Mouse (Mus musculus) testis, adult 2 months (tissue): ENCODE measurements around the gene Scg3.

Experiments used
- CTCF ChIP-seq: fragments of 200-500 bp; IDR thresholded peaks from 2 replicates; pipeline ENCODE4 v1.5.1; 2012; ENCODE audit warnings: low read depth, mild to moderate bottlenecking, inconsistent platforms, low read length, moderate library complexity; ENCODE audit not compliant: control insufficient read depth, insufficient read depth, insufficient replicate concordance
- POLR2A ChIP-seq: fragments of 200-500 bp; IDR thresholded peaks from 2 replicates; pipeline ENCODE4 v1.6.1; 2012; ENCODE audit warnings: low read depth, mild to moderate bottlenecking, inconsistent platforms, low read length, moderate library complexity; ENCODE audit not compliant: control insufficient read depth

DNA sequence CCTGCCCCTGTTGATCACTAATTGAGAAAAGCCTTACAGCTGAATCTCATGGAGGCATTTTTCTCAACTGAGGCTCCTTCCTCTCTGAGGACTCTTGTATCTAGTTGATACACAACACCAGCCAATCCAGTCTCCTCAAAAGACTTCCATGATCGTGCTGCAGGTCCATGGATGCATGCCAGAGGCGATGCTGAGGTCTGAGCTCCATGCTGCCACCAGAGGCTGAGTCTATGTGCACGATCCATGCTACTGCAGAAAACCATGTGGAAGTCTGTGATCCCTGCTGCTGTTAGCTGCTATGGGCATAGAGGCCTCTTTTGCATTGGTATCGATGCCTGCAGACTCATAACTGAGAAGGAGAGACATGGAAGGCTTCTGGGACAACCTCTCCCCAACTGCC lies 49.6 kb downstream of the Scg3 start:
- no peak for TF ChIP-seq CTCF
- TF ChIP-seq POLR2A: no peak
